Mouse (Mus musculus): ENCODE data around the gene Defa21. TPM values are rescaled to one million over a fixed set of nuclear protein-coding genes. Genes with fewer than 3 reads are reported as not detected.
"Not testable (repeated sequence)": the region's sequence is repeated elsewhere in the genome, so short reads cannot be mapped to it uniquely, and the experiment has no call there.

Defa21 gene
- not detected in 2 replicates for polyA plus RNA-seq (2016; fragmentation: Nextera tagmentation; extraction: Ambion mirVana)

GRCm38 (mm10) chr8:21025245-21025644, at the start of gene Defa21:
Gene Defa21 (plus strand): TSS chr8:21025545.
- not testable (repeated sequence) for H3K9me3 ChIP-seq (replicated peaks); H3K9ac ChIP-seq; H3K4me3 ChIP-seq; ATAC-seq; H3K4me2 ChIP-seq; H3K27me3 ChIP-seq (replicated peaks); H3K4me1 ChIP-seq; H3K36me3 ChIP-seq; H3K27ac ChIP-seq
- WGBS (ENCODE audit: insufficient replicate concordance) = no CpG with 5 or more reads among the region's 1 CpGs

- Histone ChIP-seq H3K36me3 (no peaks in the 10 kb centered on the region), H3K9ac (no peak overlapping the region), H3K4me3 (no peak overlapping the region), H3K4me2 (no peak overlapping the region), H3K27ac (no peak overlapping the region), H3K27me3 (replicated peaks) (no peaks in the 10 kb centered on the region), H3K4me1 (no peaks in the 10 kb centered on the region), H3K9me3 (replicated peaks) (peaks cover 3% of the 10 kb centered on the region)
- ATAC-seq = no peak
- 10% methylated on average over 1 of the region's 1 CpGs for WGBS (ENCODE audit: insufficient replicate concordance)
Measured at GRCm38 (mm10) chr8:20979846-20980245, 45.5 kb upstream of the Defa21 start.

GRCm38 (mm10) chr8:20994042-20994441, 31.3 kb upstream of the Defa21 start:
- H3K9me3 ChIP-seq (replicated peaks); H3K4me3 ChIP-seq; H3K4me2 ChIP-seq; H3K27ac ChIP-seq; ATAC-seq; H3K27me3 ChIP-seq (replicated peaks); H3K4me1 ChIP-seq; H3K36me3 ChIP-seq; H3K9ac ChIP-seq: not testable (repeated sequence)

GRCm38 (mm10) chr8:20996776-20997175, 28.6 kb upstream of the Defa21 start:
- Histone ChIP-seq H3K36me3 (no peaks in the 10 kb centered on the region), H3K9ac (no peak overlapping the region), H3K4me3 (no peak overlapping the region), H3K9me3 (replicated peaks) (no peaks in the 10 kb centered on the region), H3K4me1 (no peaks in the 10 kb centered on the region), H3K27me3 (replicated peaks) (no peaks in the 10 kb centered on the region), H3K4me2 (no peak overlapping the region), H3K27ac (no peak overlapping the region)
- WGBS (ENCODE audit: insufficient replicate concordance) = 55% methylated on average over 2 of the region's 2 CpGs
- no peak for ATAC-seq

- Histone ChIP-seq H3K27me3 (replicated peaks) (no peaks in the 10 kb centered on the region), H3K4me2 (no peak overlapping the region), H3K27ac (no peak overlapping the region), H3K36me3 (no peaks in the 10 kb centered on the region), H3K4me3 (no peak overlapping the region), H3K9ac (no peak overlapping the region), H3K9me3 (replicated peaks) (no peaks in the 10 kb centered on the region), H3K4me1 (no peaks in the 10 kb centered on the region)
- no peak for ATAC-seq
Measured at GRCm38 (mm10) chr8:20997291-20997690, 28.1 kb upstream of the Defa21 start.

- no peak overlapping the region for H3K4me3 ChIP-seq
- no peaks in the 10 kb centered on the region for H3K4me1 ChIP-seq
- no peak overlapping the region for H3K9ac ChIP-seq
- no peaks in the 10 kb centered on the region for H3K36me3 ChIP-seq
- 47% methylated on average over 8 of the region's 8 CpGs for WGBS (ENCODE audit: insufficient replicate concordance)
- no peak overlapping the region for H3K27ac ChIP-seq
- 0 out of 2 replicates have a peak, but pooled peaks cover 5% of the 10 kb centered on the region for H3K9me3 ChIP-seq (replicated peaks)
- ATAC-seq = no peak
- H3K4me2 ChIP-seq = no peak overlapping the region
- no peaks in the 10 kb centered on the region for H3K27me3 ChIP-seq (replicated peaks)
Measured at GRCm38 (mm10) chr8:21001171-21001570, 24.2 kb upstream of the Defa21 start.

GRCm38 (mm10) chr8:21006801-21007200, 18.5 kb upstream of the Defa21 start:
- no peak for ATAC-seq
- H3K4me1 ChIP-seq = no peaks in the 10 kb centered on the region
- no peaks in the 10 kb centered on the region for H3K36me3 ChIP-seq
- no peak overlapping the region for H3K27ac ChIP-seq
- 18% methylated on average over 1 of the region's 1 CpGs for WGBS (ENCODE audit: insufficient replicate concordance)
- no peaks in the 10 kb centered on the region for H3K27me3 ChIP-seq (replicated peaks)
- H3K9ac ChIP-seq = no peak overlapping the region
- H3K9me3 ChIP-seq (replicated peaks) = peaks cover 5% of the 10 kb centered on the region; the same call in 1 of the 2 replicates
- no peak overlapping the region for H3K4me2 ChIP-seq
- H3K4me3 ChIP-seq = no peak overlapping the region

GRCm38 (mm10) chr8:21008578-21008977, 16.8 kb upstream of the Defa21 start:
- H3K27ac ChIP-seq; ATAC-seq; H3K9me3 ChIP-seq (replicated peaks); H3K4me3 ChIP-seq; H3K36me3 ChIP-seq; H3K4me2 ChIP-seq; H3K27me3 ChIP-seq (replicated peaks); H3K9ac ChIP-seq; H3K4me1 ChIP-seq: not testable (repeated sequence)
- WGBS (ENCODE audit: insufficient replicate concordance) = 24% methylated on average over 6 of the region's 6 CpGs

GRCm38 (mm10) chr8:21010548-21010947, 14.8 kb upstream of the Defa21 start:
- 47% methylated on average over 1 of the region's 1 CpGs for WGBS (ENCODE audit: insufficient replicate concordance)
- H3K36me3 ChIP-seq; H3K27ac ChIP-seq; H3K9ac ChIP-seq; H3K4me2 ChIP-seq; H3K4me3 ChIP-seq; H3K4me1 ChIP-seq; ATAC-seq; H3K9me3 ChIP-seq (replicated peaks); H3K27me3 ChIP-seq (replicated peaks): not testable (repeated sequence)

GRCm38 (mm10) chr8:21054747-21055146, 29.4 kb downstream of the Defa21 start, which contains the start of gene Defa23:
Gene Defa23 (plus strand): TSS chr8:21055047.
- not testable (repeated sequence) for H3K27me3 ChIP-seq (replicated peaks); H3K36me3 ChIP-seq; H3K9me3 ChIP-seq (replicated peaks); H3K4me2 ChIP-seq; H3K27ac ChIP-seq; ATAC-seq; H3K9ac ChIP-seq; H3K4me1 ChIP-seq; H3K4me3 ChIP-seq
- no CpG with 5 or more reads among the region's 1 CpGs for WGBS (ENCODE audit: insufficient replicate concordance)

- 72% methylated on average over 1 of the region's 1 CpGs for WGBS (ENCODE audit: insufficient replicate concordance)
- ATAC-seq, H3K4me1 ChIP-seq: not testable (repeated sequence)
Measured at GRCm38 (mm10) chr8:21064738-21065137, 39.4 kb downstream of the Defa21 start, which contains the start of gene Defa35. Gene Defa35 (plus strand): TSS chr8:21065038.

More at GRCm38 (mm10) chr8:21064738-21065137, 39.4 kb downstream of the Defa21 start, which contains the start of gene Defa35:
- H3K9ac ChIP-seq; H3K4me3 ChIP-seq; H3K27ac ChIP-seq; H3K9me3 ChIP-seq (replicated peaks); H3K36me3 ChIP-seq; H3K4me2 ChIP-seq; H3K27me3 ChIP-seq (replicated peaks): not testable (repeated sequence)
